Mouse (Mus musculus) layer of hippocampus, postnatal 10 days (tissue): ENCODE results near the gene Cldn8. TPM values are rescaled to one million over a fixed set of nuclear protein-coding genes. Genes with fewer than 3 reads are reported as not detected.

ENCODE experiments used
- total RNA-seq, 2 experiments: library from RNA; stranded (reverse); gene quantifications; 2 replicates each; pipeline ENCODE4 v1.2.3; 2021

Gene Cldn8
- total RNA-seq, 2 experiments from 2014 or later = not detected

Other genes starting within 250 kb of the Cldn8 start
- gene Cldn17, start 56.2 kb downstream of the Cldn8 start, total RNA-seq = not detected
- not detected for gene Krtap24-1, start 49.1 kb upstream of the Cldn8 start, total RNA-seq
- not detected for gene 2310079G19Rik, start 64.5 kb upstream of the Cldn8 start, total RNA-seq
- not detected for gene Krtap26-1, start 84.6 kb upstream of the Cldn8 start, total RNA-seq
- gene Krtap27-1, start 108.5 kb upstream of the Cldn8 start, total RNA-seq = not detected
- not detected for gene 2310061N02Rik, start 144.8 kb upstream of the Cldn8 start, total RNA-seq
- gene Krtap13-1, start 165.7 kb upstream of the Cldn8 start, total RNA-seq = not detected
- gene Krtap13, start 188.5 kb upstream of the Cldn8 start, total RNA-seq = not detected
- gene 2310034C09Rik, start 195.7 kb upstream of the Cldn8 start, total RNA-seq = not detected
- not detected for gene 2310057N15Rik, start 211.0 kb upstream of the Cldn8 start, total RNA-seq
- gene Gm5965, start 214.7 kb upstream of the Cldn8 start, total RNA-seq = not detected
- gene Gm20741, start 249.0 kb upstream of the Cldn8 start, total RNA-seq = not detected